Comparison of ENCODE assay signal across 26 mouse cellular contexts in the genomic region with DNA sequence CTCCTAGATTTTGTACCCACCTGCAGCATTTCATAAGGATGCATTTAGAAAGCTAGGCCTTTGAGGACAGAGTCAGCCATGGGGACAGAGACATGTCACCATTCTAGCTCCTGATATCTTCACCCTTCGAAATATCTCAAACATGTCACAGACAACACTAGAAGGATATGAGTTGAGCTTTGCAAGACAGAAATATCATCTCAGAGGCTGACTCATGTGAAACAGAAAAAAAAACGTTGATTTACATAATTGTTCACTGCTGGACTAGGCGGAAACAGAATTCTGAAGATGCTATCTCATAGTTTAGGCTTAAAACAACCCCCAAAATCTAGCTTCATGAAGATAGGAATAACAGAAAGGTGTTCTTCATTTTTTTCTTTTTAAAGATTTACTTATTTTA.
"Had no signal": no experiment of that assay in that cellular context is flagged by ENCODE, and none has a peak within 500 bp of the region (broad histone marks: within the 10 kb centered on the region; RNA-seq: fewer than 3 reads in every experiment).

No protein-coding gene starts in this region.

- H3K27ac ChIP-seq: gastrocnemius, adult 2 months; heart, adult 2 months; heart, embryonic 13.5 days; heart, embryonic 15.5 days; hindbrain, embryonic 13.5 days; hindbrain, embryonic 15.5 days; hindbrain, postnatal 0 days; layer of hippocampus, adult 2 months; limb, embryonic 10.5 days; limb, embryonic 12.5 days; liver, embryonic 13.5 days; liver, embryonic 15.5 days had no signal

- H3K4me3 ChIP-seq: gastrocnemius, adult 2 months; heart, adult 2 months; heart, embryonic 13.5 days; heart, embryonic 15.5 days; hindbrain, embryonic 13.5 days; hindbrain, embryonic 15.5 days; layer of hippocampus, adult 2 months; limb, embryonic 10.5 days; limb, embryonic 12.5 days; liver, embryonic 13.5 days; liver, embryonic 15.5 days had no signal

- H3K4me1 ChIP-seq: heart, embryonic 13.5 days; heart, embryonic 15.5 days; hindbrain, embryonic 13.5 days; hindbrain, embryonic 15.5 days; limb, embryonic 10.5 days; limb, embryonic 12.5 days; liver, embryonic 13.5 days; liver, embryonic 15.5 days had no signal

- H3K9me3 ChIP-seq: heart, embryonic 13.5 days; heart, embryonic 15.5 days; hindbrain, embryonic 13.5 days; hindbrain, embryonic 15.5 days; limb, embryonic 10.5 days; limb, embryonic 12.5 days; liver, embryonic 13.5 days; liver, embryonic 15.5 days had no signal

- H3K9ac ChIP-seq: heart, embryonic 13.5 days; heart, embryonic 15.5 days; hindbrain, embryonic 13.5 days; hindbrain, embryonic 15.5 days; limb, embryonic 12.5 days; liver, embryonic 13.5 days; liver, embryonic 15.5 days had no signal

- H3K4me2 ChIP-seq: heart, embryonic 11.5 days; heart, embryonic 13.5 days; heart, embryonic 15.5 days; hindbrain, embryonic 13.5 days; hindbrain, embryonic 15.5 days; limb, embryonic 12.5 days; liver, embryonic 11.5 days; liver, embryonic 13.5 days; liver, embryonic 15.5 days had no signal

- H3K27me3 ChIP-seq: heart, embryonic 15.5 days; hindbrain, embryonic 15.5 days; liver, embryonic 15.5 days had no signal

- ATAC-seq: hindbrain, postnatal 0 days; intestine, embryonic 16.5 days had no signal

- DNase-seq: gastrocnemius, adult 2 months; gastrocnemius, postnatal 10 days; gastrocnemius, postnatal 36 days; heart, adult 11 months; heart, adult 2 months; heart, postnatal 14 days; heart, postnatal 36 days; kidney, adult 11 months; kidney, adult 2 months; kidney, postnatal 10 days; kidney, postnatal 25 days; kidney, postnatal 4 days; liver; liver, embryonic 13.5 days had no signal

- H3K36me3 ChIP-seq: heart, embryonic 13.5 days; heart, embryonic 15.5 days; hindbrain, embryonic 13.5 days; hindbrain, embryonic 15.5 days; limb, embryonic 10.5 days; limb, embryonic 12.5 days; liver, embryonic 13.5 days; liver, embryonic 15.5 days had no signal
